Mouse (Mus musculus) brown adipose tissue, adult 24 weeks (tissue): Measurements from ENCODE around the gene Tspan17. TPM values are rescaled to one million over a fixed set of nuclear protein-coding genes. Genes with fewer than 3 reads are reported as not detected.

Source experiments
- H3K27ac ChIP-seq: fragments of 200-500 bp; replicated peaks from 2 replicates; pipeline ENCODE4 v1.5.1; 2012; ENCODE audit warnings: low read depth, mild to moderate bottlenecking, low read length
- H3K4me1 ChIP-seq: fragments of 200-500 bp; 2 replicates; pipeline ENCODE4 v1.6.1; 2012; ENCODE audit warnings: low read length, mixed read lengths; ENCODE audit not compliant: control insufficient read depth, insufficient read depth, insufficient read length
- H3K4me3 ChIP-seq: fragments of 200-500 bp; 2 replicates; pipeline ENCODE4 v1.5.1; 2012; ENCODE audit warnings: low read depth, mild to moderate bottlenecking, low read length, moderate library complexity; ENCODE audit not compliant: insufficient read depth
- polyA plus RNA-seq: library from polyadenylated mRNA; stranded (reverse); fragments of >200 nt; gene quantifications from 2 replicates; pipeline ENCODE4 v1.2.4, GENCODE M21; 2012; ENCODE audit not compliant: missing spikeins, insufficient read depth, insufficient read length

The Tspan17 gene
- polyA plus RNA-seq = 29.5 and 42.0 TPM in 2 replicates

DNA sequence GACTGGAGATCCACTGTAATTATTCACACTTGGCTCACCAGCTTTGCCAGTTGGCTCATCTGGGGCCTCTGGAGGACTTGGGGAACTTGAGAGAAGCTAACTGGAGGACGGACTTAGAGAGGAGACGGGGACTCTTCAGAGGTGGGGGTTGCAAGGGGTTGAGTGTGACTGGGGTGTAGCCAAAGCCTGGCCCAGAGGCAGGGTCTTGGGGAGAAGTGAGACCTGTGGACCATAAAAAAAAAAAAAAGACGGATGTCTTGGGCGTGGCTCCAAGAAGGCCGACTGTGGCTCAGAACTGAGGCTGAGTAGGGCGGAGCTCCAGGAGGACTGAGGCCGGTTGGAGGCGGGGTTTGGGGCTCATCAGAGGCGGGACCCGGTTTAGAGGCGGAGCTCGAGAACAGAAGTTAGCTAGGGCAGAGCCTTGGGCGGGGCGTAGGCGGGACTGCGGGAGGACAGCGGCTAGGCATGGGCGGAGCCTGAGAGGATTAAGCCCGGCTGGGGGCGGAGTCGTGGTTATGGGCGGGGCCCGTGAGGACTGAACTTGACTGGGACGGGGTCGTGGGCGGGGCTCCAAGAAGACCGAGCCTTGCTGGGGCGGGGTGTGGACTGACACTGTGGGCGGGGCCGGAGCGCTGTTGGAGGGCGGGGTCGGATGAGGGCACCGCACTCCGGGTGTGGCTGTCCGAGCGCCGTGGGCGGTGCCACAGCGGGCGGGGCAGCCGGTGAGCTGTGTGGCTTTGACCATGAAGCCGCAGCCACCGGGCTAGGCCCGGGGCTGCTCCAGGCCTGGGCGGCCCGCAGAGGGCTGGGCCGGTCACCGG is at the start of gene Tspan17:
Gene Tspan17 (plus strand): TSS at position 638 of the 821 bp plus-strand sequence.
- H3K4me1 ChIP-seq = peaks cover 5% of the 10 kb centered on the region
- no peak within 1 kb of the TSS for H3K27ac ChIP-seq
- peak within 1 kb of the TSS; percentile 90 for H3K4me3 ChIP-seq

DNA sequence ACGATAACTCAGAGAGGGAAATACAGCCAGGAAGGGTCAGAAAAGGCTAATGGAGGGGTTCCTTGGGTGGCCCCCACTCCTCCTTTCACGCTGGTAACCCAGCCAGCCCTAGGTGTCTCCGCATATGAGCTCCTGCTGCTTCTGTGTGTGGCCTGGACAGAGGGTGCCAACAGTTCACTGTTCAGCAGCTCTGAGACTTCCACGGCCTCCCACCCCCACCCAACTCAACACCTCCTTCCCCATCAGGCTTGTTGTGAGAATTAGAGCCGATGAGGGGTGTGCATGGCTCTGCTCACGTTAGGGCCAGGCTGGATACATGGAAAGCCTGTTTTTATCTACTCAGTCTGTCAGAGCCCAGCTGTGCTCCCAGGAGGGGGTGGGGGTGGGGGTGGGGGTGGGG is 43.1 kb upstream of the Tspan17 start:
- Histone ChIP-seq H3K4me1 (no peaks in the 10 kb centered on the region), H3K4me3 (no peak overlapping the region), H3K27ac (no peak overlapping the region)

DNA sequence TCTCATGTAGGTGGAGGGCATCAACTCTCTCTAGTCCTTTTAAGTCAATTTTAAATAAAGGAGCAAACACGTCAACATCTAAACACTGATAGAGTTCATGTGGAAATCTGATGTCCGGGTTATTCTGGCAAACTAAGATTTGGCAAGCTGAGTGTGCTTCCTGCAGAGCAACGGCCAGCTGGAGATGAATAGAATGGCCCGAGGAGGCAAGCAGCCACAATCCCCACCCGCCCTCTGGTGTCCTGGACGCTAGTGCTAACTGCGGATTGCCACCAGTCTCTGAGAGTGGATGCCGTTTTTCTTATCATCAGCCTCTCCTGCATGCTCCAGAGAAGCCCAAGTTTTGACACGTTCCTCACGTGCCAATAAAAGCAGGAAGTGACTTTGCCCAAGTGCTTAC is 42.3 kb upstream of the Tspan17 start:
- Histone ChIP-seq H3K27ac (no peak overlapping the region), H3K4me3 (no peak overlapping the region), H3K4me1 (no peaks in the 10 kb centered on the region)

DNA sequence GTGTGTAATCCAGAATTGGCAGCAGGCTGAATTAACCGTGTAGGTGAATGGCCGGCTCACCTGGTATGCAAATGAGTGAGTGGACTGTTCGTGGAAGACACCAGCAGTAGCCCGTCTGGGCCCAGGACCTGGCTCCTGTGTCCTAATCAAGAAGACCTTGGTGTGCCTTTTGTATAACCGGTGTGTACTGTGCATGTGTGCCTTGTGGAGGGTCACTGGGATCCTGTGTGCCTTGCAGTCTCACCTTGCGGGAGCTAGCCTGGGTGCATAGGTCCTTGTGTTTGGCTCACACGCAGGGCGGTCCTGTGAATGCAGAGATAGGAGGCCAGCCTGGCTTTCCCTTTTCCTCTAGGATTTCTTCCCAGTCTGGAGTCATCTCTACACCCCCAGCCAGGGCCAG is 41.0 kb upstream of the Tspan17 start:
- H3K27ac ChIP-seq = no peak overlapping the region
- no peaks in the 10 kb centered on the region for H3K4me1 ChIP-seq

DNA sequence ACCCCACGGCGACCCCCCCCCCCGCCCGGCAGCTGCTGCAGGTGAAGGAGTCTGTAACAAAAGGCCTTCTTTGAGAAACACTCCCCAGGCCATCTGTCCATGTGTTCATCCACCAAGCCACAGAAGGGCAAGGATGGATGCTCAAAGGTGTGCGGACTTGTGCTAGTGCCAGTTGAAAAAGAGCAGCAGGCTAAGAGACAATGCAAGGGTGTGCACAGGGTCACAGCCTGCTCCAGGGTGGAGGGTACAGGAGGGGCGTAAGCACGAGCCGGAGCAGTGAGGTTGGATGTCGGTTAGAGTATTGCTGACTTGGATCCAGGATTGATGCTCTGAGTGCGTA is 40.5 kb upstream of the Tspan17 start:
- H3K4me3 ChIP-seq = no peak overlapping the region
- no peak overlapping the region for H3K27ac ChIP-seq
- no peaks in the 10 kb centered on the region for H3K4me1 ChIP-seq

More for the DNA sequence above, 41.0 kb upstream of the Tspan17 start:
- H3K4me3 ChIP-seq = no peak overlapping the region

DNA sequence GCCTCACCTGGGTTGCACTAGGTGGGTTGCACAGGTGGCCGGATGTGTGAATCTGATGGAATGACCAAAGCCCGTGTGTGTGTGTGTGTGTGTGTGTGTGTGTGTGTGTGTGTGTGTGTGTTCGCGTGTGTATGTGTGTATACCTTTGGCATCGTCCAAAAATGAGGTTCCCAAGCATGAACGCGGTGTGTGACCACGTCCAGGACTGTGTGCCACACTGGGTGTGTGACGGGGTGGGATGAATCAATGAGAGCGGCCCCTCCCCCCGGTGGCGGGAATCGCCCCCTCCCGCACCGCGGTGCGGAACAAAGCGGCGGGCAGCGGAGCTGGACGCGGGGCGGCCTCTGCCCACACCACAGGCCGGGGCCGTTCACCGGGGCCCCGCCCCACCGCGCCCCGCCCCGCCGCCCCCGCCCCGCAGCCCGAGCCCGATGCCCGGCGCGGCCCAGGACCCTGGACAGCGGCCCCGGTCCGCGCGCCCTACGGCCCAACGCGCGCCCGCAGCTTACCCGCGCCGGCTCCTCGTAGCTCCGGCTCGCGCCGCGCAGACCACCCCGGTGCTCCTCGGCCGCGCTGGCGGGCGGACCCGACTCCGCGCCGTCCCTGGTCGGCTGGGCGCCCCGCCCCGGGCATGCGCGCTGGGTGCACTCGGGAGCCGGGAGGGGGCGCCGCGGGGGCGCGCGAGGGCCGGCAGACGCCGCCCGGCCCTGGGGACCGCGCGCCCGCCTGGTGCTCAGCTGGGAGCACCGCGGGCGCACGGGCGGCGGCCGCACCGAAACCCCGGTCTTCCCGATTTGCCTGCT is 39.9 kb upstream of the Tspan17 start:
- no peak overlapping the region for H3K27ac ChIP-seq
- no peaks in the 10 kb centered on the region for H3K4me1 ChIP-seq
- peak overlapping the region; percentile 29 for H3K4me3 ChIP-seq

DNA sequence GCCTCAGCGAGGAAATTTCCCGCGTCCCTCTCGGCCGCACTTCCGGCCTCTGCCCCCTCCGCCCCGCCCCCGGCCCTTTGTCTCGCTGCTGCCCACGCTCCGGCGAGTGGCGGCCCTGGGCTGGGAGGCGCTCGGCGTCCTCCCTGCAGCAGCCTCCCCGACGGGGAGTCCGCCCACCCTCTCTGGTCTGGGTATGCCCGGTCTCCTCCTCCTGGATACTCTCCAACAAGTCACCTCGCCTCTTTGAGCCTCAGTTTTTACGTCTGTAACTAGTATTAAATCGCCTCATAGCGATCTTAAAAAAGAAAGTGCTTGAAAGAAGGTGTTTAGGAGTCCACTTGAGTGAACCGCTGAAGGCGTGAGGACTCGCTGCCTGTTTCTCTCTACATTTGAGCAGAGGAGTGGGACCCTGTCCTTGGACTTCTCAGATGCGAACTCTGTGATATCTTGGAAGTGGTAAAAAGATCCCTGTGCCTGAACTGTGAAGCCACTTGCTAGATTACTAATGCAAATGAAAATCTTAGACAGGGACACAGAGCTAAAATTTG is 39.2 kb upstream of the Tspan17 start, which contains the start of gene Gprin1:
Gene Gprin1 (minus strand): TSS at position 11 of the 548 bp plus-strand sequence.
- Histone ChIP-seq H3K27ac (no peak within 1 kb of the TSS), H3K4me3 (peak within 1 kb of the TSS; percentile 29), H3K4me1 (no peaks in the 10 kb centered on the region)

DNA sequence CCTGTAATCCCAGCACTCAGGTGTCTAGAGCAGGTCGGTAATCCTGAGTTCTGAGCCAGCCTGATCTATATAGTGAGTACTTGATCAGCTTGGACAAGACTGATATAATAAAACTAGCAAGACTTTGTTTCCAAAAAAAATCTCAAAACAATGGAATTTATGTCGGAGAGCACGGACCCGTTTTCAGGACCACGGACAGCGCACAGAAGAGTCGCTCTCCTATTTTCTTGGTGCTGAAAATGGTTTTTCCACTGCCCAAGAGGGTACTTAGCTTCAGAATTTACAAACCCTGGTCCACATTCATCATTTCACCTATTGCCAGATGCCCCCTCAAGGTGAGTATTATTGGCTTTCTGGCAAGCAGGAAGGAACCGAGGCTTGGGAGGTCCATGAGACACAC is 38.5 kb upstream of the Tspan17 start:
- H3K27ac ChIP-seq = no peak overlapping the region

DNA sequence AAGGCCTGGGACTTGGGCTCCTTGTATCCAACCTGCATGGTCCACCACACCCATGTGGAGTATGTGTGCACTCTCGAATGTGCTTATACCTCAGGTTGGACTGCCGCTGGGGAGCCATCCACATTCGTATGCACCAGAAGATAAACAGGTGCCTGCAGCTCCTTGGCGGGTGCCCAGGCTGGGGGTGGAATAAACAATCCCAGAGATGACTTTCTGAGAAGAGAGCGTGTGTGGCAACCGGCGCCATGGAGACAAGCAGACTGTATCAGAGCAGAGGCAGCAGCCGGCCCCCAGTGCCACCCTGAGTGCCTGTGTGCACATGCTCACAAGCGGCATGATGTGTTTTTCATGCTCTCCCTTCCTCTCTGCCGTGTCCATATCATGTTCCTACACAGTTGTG is 36.5 kb upstream of the Tspan17 start:
- Histone ChIP-seq H3K4me1 (no peaks in the 10 kb centered on the region), H3K27ac (no peak overlapping the region)

More for the DNA sequence above, 38.5 kb upstream of the Tspan17 start:
- Histone ChIP-seq H3K4me1 (no peaks in the 10 kb centered on the region), H3K4me3 (no peak overlapping the region)

DNA sequence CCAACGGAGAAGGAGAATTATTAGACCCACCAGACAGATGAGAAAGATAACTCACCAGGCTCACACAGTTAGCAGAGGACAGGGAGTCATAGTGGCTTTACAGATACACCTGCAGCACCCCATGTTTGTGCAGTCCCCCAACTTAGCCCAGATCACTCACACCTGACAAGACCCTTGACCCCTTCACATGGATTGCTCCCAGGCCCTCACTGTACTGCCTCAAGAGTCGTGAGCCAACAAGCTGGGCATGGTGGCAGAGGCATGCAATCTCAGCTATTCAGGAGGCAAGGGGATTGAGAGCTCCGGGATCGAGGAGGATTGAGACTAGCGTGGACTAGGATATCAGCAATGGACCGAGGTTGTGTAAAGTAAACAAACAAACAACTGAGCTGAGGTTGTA is 35.4 kb upstream of the Tspan17 start:
- Histone ChIP-seq H3K27ac (no peak overlapping the region), H3K4me3 (no peak overlapping the region), H3K4me1 (peaks cover 2% of the 10 kb centered on the region; the same call in 1 of the 2 replicates)

More for the DNA sequence above, 36.5 kb upstream of the Tspan17 start:
- no peak overlapping the region for H3K4me3 ChIP-seq

DNA sequence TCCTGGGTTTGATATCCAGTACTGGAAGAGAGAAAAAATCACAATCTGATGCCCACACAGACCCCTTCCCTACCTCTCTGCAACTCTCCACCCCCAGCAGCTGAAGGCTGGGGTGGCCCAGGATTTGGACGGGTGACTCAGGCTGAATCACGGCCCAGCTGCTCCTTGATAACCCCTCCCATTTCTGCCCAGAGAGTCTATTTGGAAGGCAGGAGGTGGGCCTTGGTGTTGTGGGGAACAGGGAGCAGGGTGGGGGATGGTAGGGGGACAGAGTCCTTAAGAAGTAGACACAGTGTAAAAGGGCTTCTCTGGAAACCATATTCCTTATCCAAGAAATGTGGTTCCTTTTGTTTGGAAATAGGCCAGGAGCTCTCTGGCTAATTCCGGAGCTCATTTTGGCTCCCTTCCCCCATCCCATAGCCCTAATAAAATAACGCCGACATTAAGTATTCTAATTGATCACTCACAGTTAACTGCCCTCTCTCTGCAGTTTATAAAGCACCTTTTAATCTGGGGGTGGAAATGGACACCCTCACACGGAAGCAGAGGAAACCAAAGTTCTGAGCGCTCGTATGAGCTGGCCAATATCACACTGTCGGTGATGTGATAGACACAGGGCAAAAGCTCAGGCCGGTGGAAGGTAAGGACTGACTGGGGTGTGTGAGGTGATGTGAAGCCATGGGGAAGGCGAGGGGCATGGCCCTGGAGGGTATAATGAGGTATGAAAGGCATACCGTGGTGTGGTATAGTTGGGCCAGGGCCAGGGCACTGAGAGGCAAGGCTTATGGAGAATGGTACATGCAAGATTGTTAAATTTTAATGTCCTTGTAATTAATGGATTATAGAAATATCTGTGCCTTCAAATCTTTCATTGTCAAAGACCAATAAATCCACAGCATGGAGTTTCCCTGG is 34.8 kb upstream of the Tspan17 start:
- no peak overlapping the region for H3K27ac ChIP-seq
- H3K4me1 ChIP-seq = peaks cover 2% of the 10 kb centered on the region; the same call in 1 of the 2 replicates
- H3K4me3 ChIP-seq = no peak overlapping the region

DNA sequence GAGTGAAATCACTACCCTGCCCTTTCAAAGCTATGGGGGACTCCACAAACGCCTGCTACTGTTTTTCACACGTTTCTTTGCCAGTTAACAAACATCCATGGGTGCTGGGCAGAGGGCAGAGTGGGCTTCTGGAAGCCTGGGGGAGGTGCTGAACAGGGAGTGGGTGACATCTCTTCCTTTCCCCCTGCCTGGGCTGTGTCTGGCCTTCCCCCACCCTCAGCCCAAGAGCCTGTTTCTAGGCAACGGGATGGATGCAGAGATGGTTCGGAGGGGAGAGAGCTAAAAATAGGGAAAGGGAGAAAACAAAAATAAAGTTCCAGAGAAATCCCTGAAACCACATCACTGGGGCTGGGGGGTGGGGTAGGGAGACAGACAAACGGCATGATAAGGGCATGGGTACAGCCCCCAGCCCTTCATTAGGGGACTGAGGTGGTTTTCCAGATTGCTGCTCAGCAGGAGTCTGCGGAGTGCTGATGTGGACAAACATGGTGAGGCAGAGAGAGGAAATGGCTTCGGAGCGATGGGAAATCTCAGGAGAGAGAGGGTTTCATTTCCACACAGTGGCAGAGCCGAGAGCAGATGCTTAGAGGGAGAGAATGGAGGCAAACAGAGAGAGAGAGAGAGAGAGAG is 33.9 kb upstream of the Tspan17 start:
- Histone ChIP-seq H3K27ac (no peak overlapping the region), H3K4me3 (no peak overlapping the region), H3K4me1 (peaks cover 2% of the 10 kb centered on the region; the same call in 1 of the 2 replicates)

DNA sequence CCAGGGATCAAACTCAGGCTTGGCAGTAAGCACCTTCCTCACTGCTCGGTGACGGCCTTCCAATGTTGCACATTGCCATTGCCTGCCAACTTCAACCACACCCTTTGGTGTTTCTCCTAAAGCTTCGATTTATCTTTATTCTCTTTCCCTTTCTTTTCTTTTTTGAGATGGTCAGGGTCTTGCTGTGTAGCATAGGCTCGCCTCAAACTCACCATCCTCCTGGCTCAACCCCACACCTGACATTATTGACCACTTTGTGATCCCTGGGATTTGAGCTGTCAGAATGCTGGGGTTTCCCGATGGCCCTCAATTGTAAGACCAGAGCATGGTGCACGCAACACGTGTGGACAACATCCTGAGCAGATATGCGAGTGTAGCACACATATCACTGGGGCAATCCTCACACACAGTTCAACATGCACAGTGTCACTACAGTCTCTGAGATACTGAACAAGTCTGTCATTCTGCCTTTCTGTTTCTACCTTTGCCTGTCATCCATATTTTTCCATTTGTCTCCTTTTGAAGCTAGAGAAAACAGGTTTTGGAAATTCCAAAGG is 32.9 kb upstream of the Tspan17 start:
- Histone ChIP-seq H3K27ac (no peak overlapping the region), H3K4me3 (no peak overlapping the region), H3K4me1 (peaks cover 2% of the 10 kb centered on the region; the same call in 1 of the 2 replicates)
